Comparison of ENCODE assay signal across 8 mouse cellular contexts in genomic region chr17:6978287-6979248, GRCm38 (mm10). TPM values are rescaled to one million over a fixed set of nuclear protein-coding genes. Genes with fewer than 3 reads are reported as not detected.
DNase-seq lines count a peak whose midpoint lies in the region; ATAC-seq lines count a peak whose summit lies in the region.
"Not testable (repeated sequence)": the region's sequence is repeated elsewhere in the genome, so short reads cannot be mapped to it uniquely, and the experiment has no call there.

Gene Gm49721 (plus strand): TSS chr17:6978904.

- H3K4me2 ChIP-seq in intestine, embryonic 15.5 days (replicated peaks), result peak within 1 kb of the TSS; percentile 57

- not testable (repeated sequence) for H3K9me3 ChIP-seq in embryonic facial prominence, embryonic 10.5 days; intestine, embryonic 15.5 days; megakaryocyte, embryonic 14.5 days

- intact Hi-C loops in left cerebral cortex, postnatal 25 days (cut with DNase I), result not testable (repeated sequence)

- DNase-seq in adrenal gland, adult 18-20 months (ENCODE audit: low spot score in 2 of 2), result peak; percentile 59 to 67
- DNase-seq in embryonic facial prominence, embryonic 10.5 days (ENCODE audit: low spot score), result peak; percentile 57
- peak; percentile 48 to 57 for DNase-seq in left cerebral cortex, postnatal 25 days (ENCODE audit: low spot score in 2 of 2)
- DNase-seq in right cerebral cortex, adult 2 months (ENCODE audit: low spot score in 2 of 2), result peak; percentile 27 to 60
- peak; percentile 67 for DNase-seq in urinary bladder, adult 2 months (ENCODE audit: low spot score)

- not testable (repeated sequence) for H3K36me3 ChIP-seq in embryonic facial prominence, embryonic 10.5 days (replicated peaks); intestine, embryonic 15.5 days; megakaryocyte, embryonic 14.5 days (replicated peaks; ENCODE audit: low read length)

- peak; percentile 88 for ATAC-seq in granulocyte monocyte progenitor cell, adult 5-6 weeks (replicated peaks; ENCODE audit: poor library complexity, severe bottlenecking)
- ATAC-seq in intestine, embryonic 15.5 days, result peak; percentile 99

- H3K4me3 ChIP-seq in embryonic facial prominence, embryonic 10.5 days, result peak within 1 kb of the TSS; percentile 63
- H3K4me3 ChIP-seq in intestine, embryonic 15.5 days (replicated peaks), result peak within 1 kb of the TSS; percentile 54
- peak within 1 kb of the TSS; percentile 59 for H3K4me3 ChIP-seq in megakaryocyte, embryonic 14.5 days (replicated peaks)

- H3K27me3 ChIP-seq in embryonic facial prominence, embryonic 10.5 days (replicated peaks; ENCODE audit: low read depth, poor library complexity, severe bottlenecking); intestine, embryonic 15.5 days (replicated peaks); megakaryocyte, embryonic 14.5 days (replicated peaks): not testable (repeated sequence)

- peak within 1 kb of the TSS; percentile 62 for H3K9ac ChIP-seq in intestine, embryonic 15.5 days

- WGBS in embryonic facial prominence, embryonic 10.5 days, result 1% methylated on average over 63 of the region's 68 CpGs
- WGBS in intestine, embryonic 15.5 days, result 1% methylated on average over 43 of the region's 68 CpGs

- H3K4me1 ChIP-seq in embryonic facial prominence, embryonic 10.5 days; intestine, embryonic 15.5 days (replicated peaks); megakaryocyte, embryonic 14.5 days: not testable (repeated sequence)

- peak within 1 kb of the TSS; percentile 84 for H3K27ac ChIP-seq in embryonic facial prominence, embryonic 10.5 days (replicated peaks)
- 0 out of 2 replicates have a peak within 1 kb of the TSS, but pooled peaks have one; percentile 36 for H3K27ac ChIP-seq in intestine, embryonic 15.5 days

RNA-seq across cellular contexts. Expression of gene Gm49721, which starts in this region (rescaled TPM):
- total RNA-seq in adrenal gland, adult 18-20 months (2021), result not detected
- 0.09 and 0.26 TPM in 2 replicates for polyA plus RNA-seq in embryonic facial prominence, embryonic 10.5 days (2016; fragmentation: Nextera tagmentation; extraction: Ambion mirVana)
- not detected in 2 replicates for total RNA-seq in granulocyte monocyte progenitor cell, adult 5-6 weeks (2014; fragmentation: Nextera tagmentation)
- not detected in 2 replicates for total RNA-seq in granulocyte monocyte progenitor cell, adult 5-6 weeks (2017)
- 0.27 and 0.33 TPM in 2 replicates for polyA plus RNA-seq in intestine, embryonic 15.5 days (2015; fragmentation: Nextera tagmentation; extraction: Ambion mirVana)
- under 1 TPM in 1 of 2 experiments, not detected in 1; 0.44 TPM for total RNA-seq in left cerebral cortex, postnatal 25 days (2021)
- not detected in 2 replicates for polyA plus RNA-seq in megakaryocyte, embryonic 14.5 days (2012; ENCODE audit: insufficient read depth, low replicate concordance)
- 0.28 and 0.31 TPM in 2 replicates for polyA plus RNA-seq in urinary bladder, adult 2 months (2012; rRNA removed)

Comparison
In these comparisons a context has a peak if more than half of its experiments do, and no peak if none do; other contexts are left out.
1. Peak in every context shown above with its lines: DNase-seq, ATAC-seq, H3K4me3 ChIP-seq and H3K27ac ChIP-seq.
2. Peak in DNase-seq in adrenal gland, adult 18-20 months; RNA of the gene not detected or under 1 TPM.
3. Peak in DNase-seq, H3K4me3 ChIP-seq and H3K27ac ChIP-seq in embryonic facial prominence, embryonic 10.5 days; RNA of the gene not detected or under 1 TPM.
4. Peak in ATAC-seq in granulocyte monocyte progenitor cell, adult 5-6 weeks; RNA of the gene not detected or under 1 TPM.
5. Peak in ATAC-seq, H3K4me3 ChIP-seq, H3K27ac ChIP-seq, H3K9ac ChIP-seq and H3K4me2 ChIP-seq in intestine, embryonic 15.5 days; RNA of the gene not detected or under 1 TPM.
6. Peak in DNase-seq in left cerebral cortex, postnatal 25 days; RNA of the gene not detected or under 1 TPM.
7. Peak in DNase-seq in urinary bladder, adult 2 months; RNA of the gene not detected or under 1 TPM.